Mouse (Mus musculus): ENCODE measurements around the gene 4921524J17Rik. TPM values are rescaled to one million over a fixed set of nuclear protein-coding genes. Genes with fewer than 3 reads are reported as not detected.

The 4921524J17Rik gene
- total RNA-seq, 2 experiments from 2014 or later = 11.1 to 14.2 TPM

DNA sequence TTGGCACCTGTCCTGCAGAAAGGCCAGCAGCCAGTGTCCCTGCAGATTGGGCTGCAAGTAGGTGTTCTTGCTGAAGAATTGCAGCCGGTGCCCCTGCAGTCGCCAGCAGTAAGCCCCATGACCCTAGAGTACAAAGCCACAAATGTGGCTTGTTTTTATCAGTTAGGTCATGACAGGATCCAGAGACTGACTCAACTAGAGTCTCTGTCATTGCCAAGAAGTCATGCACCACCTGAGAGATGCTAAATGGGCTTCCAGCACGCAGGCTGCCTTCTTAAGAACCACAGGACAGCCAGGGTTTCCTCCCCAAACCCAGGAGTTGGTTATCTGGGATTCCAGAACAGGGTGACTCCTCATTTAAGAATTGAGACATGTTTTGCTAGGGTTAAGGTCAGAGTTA lies 37.6 kb downstream of the 4921524J17Rik start:
- DNase-seq (ENCODE audit: low spot score in 2 of 2) = no peak
- intact Hi-C loops (cut with DNase I) = no loop called here

DNA sequence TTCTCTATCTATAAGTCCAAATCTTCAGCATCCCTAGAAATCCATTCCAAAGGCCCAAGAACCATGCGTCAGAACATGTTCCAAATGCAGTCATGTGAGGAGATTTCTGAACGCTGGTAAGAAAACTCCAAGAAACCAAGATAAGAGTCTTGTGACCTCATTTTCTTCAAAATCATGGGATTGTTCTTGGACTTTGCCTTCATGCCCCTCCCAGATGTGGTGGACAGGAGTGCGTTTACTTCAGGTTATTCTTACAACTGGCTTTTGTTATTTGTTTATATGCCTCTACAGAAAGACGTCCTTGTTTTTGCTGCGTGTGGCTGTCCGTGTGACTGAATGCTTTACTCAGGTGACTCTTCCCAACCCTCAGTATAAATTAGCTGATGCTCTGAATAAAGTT lies 39.4 kb downstream of the 4921524J17Rik start:
- no peak for DNase-seq (ENCODE audit: low spot score in 2 of 2)
- intact Hi-C loops (cut with DNase I) = no loop called here

DNA sequence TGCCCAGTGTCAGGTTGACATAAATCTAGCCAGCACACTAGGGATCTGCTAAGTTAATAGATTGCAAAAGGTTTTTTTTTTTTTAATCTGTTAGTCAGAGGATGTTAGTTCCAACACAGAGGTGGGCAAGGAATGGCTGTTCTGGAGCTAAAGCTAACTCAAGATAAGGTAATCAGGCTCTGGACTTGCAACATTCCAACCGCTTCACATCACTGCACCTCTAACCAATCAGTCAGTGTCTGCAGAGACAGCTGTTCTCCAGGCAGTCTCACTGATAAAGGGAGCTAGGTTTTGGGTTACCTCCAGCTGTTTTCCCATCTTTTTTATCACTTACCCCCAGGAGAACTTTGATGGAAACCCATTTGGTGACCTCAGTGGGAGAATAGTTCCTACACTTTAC lies 41.2 kb downstream of the 4921524J17Rik start:
- intact Hi-C loops (cut with DNase I) = no loop called here

DNA sequence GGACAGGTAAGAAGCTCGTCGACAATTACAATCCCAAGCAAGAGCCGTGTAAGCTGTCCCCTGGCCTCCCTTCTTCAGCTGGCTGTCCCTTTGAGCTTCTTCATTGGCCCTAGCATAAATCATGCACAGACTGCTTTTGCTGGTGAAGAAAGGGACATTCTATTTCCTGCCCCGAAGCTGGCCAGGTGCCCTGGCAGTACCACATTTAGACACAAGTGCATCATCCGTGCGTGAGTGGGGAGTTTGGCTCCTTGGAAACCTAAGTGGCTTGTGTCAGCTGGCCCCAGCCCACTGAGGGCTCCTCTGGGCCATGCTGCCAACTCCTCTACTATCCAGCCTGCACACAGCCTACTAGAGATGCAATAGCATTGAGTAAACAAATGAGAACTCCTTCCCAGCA lies 46.4 kb downstream of the 4921524J17Rik start, which contains the start of gene Mylk3:
TSS of gene Mylk3 (minus strand) at position 141 of the 400 bp plus-strand sequence.
- intact Hi-C loops (cut with DNase I) = no loop called here
- peak in 1 of 2 experiments; percentile 42 for DNase-seq (ENCODE audit: low spot score in 2 of 2)

More for the DNA sequence above, 41.2 kb downstream of the 4921524J17Rik start:
- no peak for DNase-seq (ENCODE audit: low spot score in 2 of 2)

DNA sequence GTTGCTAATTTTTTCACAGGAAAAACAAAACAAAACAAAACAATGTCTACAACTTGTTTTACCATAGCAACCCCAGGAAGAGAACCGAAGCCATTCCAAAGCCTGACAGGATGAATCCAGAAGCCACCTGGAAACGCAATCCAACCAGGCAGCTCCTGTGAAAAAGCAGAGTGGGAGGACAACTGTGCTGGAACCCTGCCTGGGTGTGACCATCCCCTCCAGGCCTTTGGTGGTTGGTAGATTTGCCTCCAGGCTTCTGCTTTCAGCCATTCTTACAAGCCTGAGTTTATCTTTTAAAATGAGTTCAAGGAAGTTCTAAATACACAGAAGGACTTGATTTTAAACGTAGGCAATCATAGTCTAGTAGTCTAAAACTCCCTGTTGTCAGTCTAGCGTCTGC lies 50.7 kb downstream of the 4921524J17Rik start:
- DNase-seq (ENCODE audit: low spot score in 2 of 2) = peak in 1 of 2 experiments; percentile 26

DNA sequence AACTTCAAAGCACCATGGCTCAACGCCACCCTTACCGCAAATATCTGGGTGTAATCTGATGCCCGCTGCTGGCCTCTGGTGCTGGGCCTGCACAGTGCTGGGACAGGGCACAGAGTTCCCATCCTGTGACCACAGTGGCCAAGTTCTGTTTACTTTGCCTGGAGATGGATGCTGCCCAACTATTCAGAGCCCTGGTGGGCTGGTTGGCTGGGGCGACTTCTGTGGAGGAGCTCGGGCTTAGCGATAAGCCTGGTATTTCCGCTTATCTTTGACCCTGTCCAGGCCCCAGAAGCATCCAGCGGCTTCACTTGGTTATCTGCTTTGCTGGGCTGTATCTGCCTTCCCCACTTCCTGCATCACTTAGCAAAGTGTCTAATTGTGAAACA lies 51.8 kb downstream of the 4921524J17Rik start:
- no peak for DNase-seq (ENCODE audit: low spot score in 2 of 2)
- intact Hi-C loops (cut with DNase I) = no loop called here

More for the DNA sequence above, 50.7 kb downstream of the 4921524J17Rik start:
- intact Hi-C loops (cut with DNase I) = no loop called here

DNA sequence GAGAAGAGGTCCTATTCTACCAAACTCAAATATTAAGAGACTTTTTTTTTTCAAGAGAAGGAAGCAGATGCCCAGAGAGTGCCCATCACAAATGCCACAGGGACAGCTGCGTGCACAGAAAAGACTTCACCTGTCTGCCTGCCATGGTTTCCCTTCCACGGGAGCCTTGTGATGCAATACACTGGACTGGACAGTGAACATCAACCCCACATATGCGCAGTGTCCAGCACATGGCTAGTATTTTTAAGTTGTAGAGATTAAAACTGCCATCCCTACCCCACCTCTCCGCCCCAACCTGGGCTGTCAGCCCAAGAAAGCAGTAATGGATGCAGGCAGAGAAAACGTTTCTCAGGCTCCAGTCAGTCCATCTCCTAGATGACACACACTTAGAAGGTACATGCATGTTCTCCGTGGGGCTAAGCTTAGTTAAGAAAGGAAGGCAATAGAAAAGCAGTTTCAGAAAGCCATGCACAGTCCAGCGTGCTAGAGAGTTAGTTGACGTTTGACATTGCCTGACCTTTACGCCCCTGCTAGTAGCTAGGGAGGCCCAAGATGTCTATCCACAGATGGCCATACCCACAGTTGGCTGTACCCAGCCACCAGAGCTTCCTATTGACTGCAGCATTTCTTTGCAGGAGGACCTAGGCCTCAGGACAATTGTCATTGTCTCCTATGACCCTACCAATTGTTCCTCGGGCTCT lies 52.4 kb downstream of the 4921524J17Rik start:
- DNase-seq (ENCODE audit: low spot score in 2 of 2) = no peak
- intact Hi-C loops (cut with DNase I) = no loop called here

DNA sequence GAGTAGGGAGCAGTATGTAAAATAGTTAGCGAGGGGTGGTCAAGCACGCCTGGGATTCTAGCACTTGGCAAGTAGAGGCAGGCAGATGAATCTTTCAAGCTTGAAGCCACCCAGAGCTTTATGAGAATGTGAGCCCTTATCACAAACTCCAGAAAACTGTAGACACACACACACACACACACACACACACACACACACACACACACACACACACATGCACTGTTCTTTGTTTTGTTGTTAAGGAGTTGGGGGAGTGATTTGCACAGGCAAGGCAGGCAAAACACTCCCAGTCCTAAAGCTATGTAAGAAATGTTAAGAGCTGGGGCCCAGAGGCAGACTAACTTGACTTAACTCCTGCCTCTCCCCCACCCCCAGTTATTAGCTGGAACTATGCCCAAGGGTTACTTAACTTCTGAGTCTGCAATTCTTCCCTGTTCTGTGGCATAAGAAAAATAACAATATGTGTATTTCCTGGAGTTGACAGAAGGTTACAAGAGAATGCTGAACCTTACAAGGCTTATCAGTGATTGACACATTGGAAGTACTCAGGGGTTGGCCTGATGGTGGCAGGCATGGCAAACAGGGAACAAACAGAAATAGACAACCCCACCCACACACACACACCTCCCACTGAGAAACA lies 53.4 kb downstream of the 4921524J17Rik start:
- DNase-seq (ENCODE audit: low spot score in 2 of 2) = no peak
- intact Hi-C loops (cut with DNase I) = no loop called here

DNA sequence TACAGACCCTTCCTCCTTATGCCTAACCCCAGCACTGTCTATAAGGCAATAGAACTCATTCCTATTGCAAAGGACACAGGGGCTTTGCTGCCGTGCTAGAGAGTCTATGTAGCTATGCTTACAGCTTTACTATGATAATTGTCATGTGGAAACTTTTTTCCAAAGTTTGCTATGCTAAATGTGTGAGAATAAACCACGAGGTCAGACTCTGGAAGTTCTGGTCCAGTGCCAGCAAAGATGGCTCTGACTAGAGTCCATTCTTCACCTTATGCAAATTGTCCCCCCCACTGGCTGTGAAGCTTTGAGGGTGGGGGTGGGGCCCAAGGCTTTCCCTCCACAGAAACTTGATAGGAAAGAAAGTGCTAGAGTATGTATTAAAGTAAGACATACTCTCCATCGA lies 56.1 kb downstream of the 4921524J17Rik start:
- DNase-seq (ENCODE audit: low spot score in 2 of 2) = no peak
- intact Hi-C loops (cut with DNase I) = no loop called here

DNA sequence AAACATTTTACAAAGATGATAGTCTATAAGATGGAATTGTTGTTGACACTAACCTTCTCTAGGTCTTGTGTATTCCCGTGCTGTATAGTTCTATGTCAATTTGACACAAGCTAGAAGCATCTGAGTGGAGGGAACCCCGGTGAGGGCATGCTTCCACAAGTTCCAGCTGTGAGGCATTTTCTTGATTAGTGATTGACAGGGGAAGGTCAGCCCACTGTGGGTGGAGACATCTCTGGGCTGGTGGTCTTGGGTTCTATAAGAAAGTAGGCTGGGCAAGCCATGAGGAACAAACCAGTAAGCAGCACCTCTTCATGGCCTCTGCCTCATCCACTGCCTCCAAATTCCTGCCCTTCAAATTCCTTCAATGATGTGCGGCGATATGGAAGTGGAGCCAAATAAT lies 58.3 kb downstream of the 4921524J17Rik start:
- intact Hi-C loops (cut with DNase I) = no loop called here

DNA sequence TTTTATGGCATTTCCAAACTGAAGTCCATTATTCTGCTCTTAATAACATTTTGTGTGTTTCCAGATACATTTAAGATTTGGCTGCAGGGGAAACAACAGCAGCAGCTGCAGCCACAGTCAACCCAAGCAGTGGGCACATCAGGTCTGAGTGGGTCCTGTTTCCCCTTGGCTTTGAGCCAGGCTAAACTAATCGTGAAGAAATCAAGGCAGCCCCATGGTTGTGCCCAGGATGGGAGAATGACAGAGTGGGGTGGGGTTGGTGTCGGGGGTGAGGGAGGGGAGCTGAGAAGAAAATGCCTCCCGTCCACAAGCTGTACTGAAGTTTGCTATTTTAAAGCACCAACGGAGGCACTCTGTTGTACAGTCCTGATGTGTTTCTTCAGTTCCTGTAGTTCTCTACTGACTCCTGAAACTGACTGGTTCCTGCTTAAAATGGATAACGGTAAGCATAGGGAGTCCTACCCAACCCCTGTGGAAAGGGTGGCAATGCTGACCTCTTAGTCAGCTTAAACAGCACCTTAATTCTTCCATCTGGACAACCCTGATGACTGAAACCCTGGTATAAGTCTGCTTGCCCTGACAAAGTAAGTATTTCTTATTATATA lies 59.1 kb downstream of the 4921524J17Rik start:
- intact Hi-C loops (cut with DNase I) = no loop called here
- DNase-seq (ENCODE audit: low spot score in 2 of 2) = no peak

More for the DNA sequence above, 58.3 kb downstream of the 4921524J17Rik start:
- DNase-seq (ENCODE audit: low spot score in 2 of 2) = no peak

DNA sequence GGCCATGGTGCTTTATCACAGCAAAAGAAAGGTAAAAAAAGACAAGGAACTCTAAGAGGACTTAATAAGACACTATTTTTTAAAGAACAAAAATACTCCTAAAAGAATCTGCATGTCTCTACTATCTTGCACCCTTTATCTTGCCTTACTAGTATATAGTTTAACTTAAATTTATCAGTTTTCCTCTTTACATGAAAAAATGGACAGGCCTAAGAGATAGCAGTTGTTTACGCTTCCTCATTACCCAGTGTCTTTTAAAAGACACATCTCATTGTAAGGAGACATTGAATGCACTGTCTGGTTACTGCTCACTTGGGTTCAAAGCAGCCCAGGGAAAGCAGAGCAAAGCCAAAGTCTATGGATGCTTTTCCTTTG lies 60.2 kb downstream of the 4921524J17Rik start:
- intact Hi-C loops (cut with DNase I) = no loop called here

DNA sequence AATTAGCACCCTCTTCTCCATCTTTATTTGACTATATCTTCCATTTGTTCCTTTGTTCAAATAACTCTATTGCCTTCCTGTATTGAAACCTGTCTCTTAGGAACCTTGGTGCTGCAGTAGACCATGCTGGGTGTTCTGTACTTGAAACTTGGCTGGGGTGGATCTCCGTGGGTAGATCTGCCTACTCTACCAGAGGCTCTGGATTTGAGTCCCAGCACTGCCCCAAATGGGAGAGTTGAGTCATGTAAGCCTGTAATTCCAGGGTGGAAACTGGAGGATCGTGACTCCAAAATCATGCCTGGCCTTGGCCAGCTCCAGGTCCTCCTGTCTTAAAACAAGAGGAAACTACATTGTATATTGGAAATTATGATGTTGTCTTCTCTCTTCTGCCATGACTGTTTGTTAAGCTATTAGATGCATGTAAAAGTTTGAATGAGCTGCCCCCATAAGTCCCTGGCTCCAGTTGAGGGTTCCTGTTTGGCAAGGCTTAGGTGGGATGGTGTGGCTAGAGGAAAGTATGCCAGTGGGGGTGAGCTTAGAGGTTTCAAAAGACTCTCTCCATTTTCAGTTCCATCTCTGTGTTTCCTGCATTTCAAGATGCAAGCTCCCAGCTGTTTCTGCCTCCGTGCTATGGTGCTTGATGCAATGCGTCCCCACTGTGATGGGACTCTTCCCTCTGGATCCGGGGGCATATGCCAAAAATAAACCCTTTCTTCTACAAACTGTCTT lies 60.7 kb downstream of the 4921524J17Rik start:
- intact Hi-C loops (cut with DNase I) = no loop called here

More for the DNA sequence above, 60.2 kb downstream of the 4921524J17Rik start:
- DNase-seq (ENCODE audit: low spot score in 2 of 2) = no peak

DNA sequence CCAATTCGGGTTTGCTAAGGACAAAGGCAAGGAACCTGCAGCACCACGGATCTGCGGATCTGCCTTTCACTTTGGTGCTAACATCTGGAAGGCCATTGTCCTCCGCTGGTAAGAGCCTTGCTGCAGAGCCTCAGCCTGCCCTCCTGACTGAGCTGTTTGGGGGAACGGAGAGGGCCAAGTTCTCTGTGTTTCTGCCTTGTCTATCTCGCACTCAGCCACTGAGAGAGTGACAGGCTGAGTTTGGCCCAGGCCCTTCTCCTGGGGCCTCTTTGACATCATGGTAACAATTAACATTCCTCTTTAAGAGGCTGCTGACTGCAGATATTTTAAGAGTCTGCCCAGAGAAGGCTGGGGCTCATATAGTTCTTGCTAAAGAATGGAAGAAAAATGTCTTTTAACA lies 67.5 kb downstream of the 4921524J17Rik start:
- intact Hi-C loops (cut with DNase I) = no loop called here
- DNase-seq (ENCODE audit: low spot score in 2 of 2) = no peak

More for the DNA sequence above, 60.7 kb downstream of the 4921524J17Rik start:
- peak in 1 of 2 experiments; percentile 21 for DNase-seq (ENCODE audit: low spot score in 2 of 2)

DNA sequence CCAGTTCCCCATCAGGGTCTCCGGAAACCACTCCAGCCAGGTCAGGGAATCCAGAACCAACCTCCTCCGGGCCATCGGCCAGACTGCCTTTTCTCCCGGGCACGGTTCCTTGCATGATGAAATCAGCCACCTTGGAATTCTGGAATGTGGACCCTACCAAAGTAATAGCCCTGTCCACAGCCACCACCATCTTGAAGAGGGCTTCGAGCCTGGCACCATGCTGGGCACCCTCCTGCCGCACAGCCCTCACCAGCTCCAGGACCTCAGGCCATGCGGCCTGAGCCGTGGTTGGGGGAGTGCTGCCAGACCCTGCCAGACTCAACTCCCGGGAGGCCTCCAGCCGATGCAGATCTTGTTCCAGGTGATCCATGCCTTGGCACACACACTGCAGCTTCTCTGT lies 68.0 kb downstream of the 4921524J17Rik start:
- intact Hi-C loops (cut with DNase I) = no loop called here
- DNase-seq (ENCODE audit: low spot score in 2 of 2) = no peak

DNA sequence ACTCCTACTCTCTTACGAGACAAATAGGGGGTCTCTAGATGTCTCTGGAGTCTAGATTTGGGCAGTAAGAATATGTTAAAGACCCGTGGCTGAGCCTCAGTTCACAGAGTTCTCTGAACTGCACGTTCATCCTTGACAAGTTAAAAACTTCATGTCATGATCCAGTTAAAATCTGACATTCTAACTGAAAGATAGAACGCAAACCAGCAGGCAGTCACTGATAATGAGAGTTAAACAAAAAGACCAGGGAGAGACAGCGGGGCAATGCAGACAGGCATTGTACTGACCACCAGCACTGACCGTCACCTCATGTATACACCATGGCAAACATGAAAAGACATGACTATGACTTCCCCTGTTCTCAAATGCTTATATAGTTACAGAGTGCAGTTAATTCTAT lies 69.2 kb downstream of the 4921524J17Rik start:
- intact Hi-C loops (cut with DNase I) = no loop called here

DNA sequence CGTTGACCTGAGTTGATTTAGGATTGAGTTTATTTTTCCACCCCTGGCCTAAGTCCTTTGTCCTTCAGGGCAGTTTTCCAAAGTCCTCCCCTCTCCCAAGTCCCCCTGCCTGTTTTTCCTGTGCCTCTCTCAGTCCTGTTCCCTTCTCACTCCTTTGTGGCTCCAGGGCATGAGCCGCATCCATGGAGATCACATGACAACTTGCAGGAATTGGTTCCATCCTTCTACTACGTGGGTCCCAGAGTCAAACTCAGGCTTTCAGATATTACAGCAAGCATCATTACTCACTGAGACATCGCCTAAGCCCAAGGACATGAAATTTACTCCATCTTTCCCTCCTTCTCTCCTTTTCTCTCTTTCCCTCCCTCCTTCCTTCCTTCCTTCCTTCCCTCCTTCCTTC lies 70.4 kb downstream of the 4921524J17Rik start:
- DNase-seq (ENCODE audit: low spot score in 2 of 2) = no peak
- intact Hi-C loops (cut with DNase I) = no loop called here

More for the DNA sequence above, 69.2 kb downstream of the 4921524J17Rik start:
- DNase-seq (ENCODE audit: low spot score in 2 of 2) = no peak

All from left cerebral cortex, postnatal 36 days (tissue).